Mouse (Mus musculus): Measurements from ENCODE around the gene Tor1aip1.

Tor1aip1 gene

GRCm38 (mm10) chr1:156035930-156036737 is at the start of gene Tor1aip1:
Gene Tor1aip1, minus strand, starts transcription at chr1:156036480.
- DNase-seq (ENCODE audit: low read depth, low spot score) = peak; percentile 99

- DNase-seq (ENCODE audit: low read depth, low spot score) = peak; percentile 72
Observed at GRCm38 (mm10) chr1:156085770-156086169, 49.5 kb upstream of the Tor1aip1 start.

- no peak for DNase-seq (ENCODE audit: low read depth, low spot score)
Observed at GRCm38 (mm10) chr1:156084603-156085002, 48.3 kb upstream of the Tor1aip1 start.

- DNase-seq (ENCODE audit: low read depth, low spot score) = no peak
Observed at GRCm38 (mm10) chr1:156077655-156078054, 41.4 kb upstream of the Tor1aip1 start.

- peak; percentile 21 for DNase-seq (ENCODE audit: low read depth, low spot score)
Observed at GRCm38 (mm10) chr1:156076474-156076873, 40.2 kb upstream of the Tor1aip1 start.

- no peak for DNase-seq (ENCODE audit: low read depth, low spot score)
Observed at GRCm38 (mm10) chr1:156074575-156074974, 38.3 kb upstream of the Tor1aip1 start.

GRCm38 (mm10) chr1:156073169-156073821 is 37.0 kb upstream of the Tor1aip1 start:
- no peak for DNase-seq (ENCODE audit: low read depth, low spot score)

GRCm38 (mm10) chr1:156070106-156070505 is 33.8 kb upstream of the Tor1aip1 start:
- DNase-seq (ENCODE audit: low read depth, low spot score) = no peak

GRCm38 (mm10) chr1:156066133-156066532 is 29.9 kb upstream of the Tor1aip1 start:
- DNase-seq (ENCODE audit: low read depth, low spot score) = no peak

- no peak for DNase-seq (ENCODE audit: low read depth, low spot score)
Observed at GRCm38 (mm10) chr1:156062193-156062592, 25.9 kb upstream of the Tor1aip1 start.

GRCm38 (mm10) chr1:156058207-156058606 is 21.9 kb upstream of the Tor1aip1 start:
- no peak for DNase-seq (ENCODE audit: low read depth, low spot score)

- DNase-seq (ENCODE audit: low read depth, low spot score) = no peak
Observed at GRCm38 (mm10) chr1:156046688-156047087, 10.4 kb upstream of the Tor1aip1 start.

- no peak for DNase-seq (ENCODE audit: low read depth, low spot score)
Observed at GRCm38 (mm10) chr1:156044211-156044611, 7.9 kb upstream of the Tor1aip1 start.

GRCm38 (mm10) chr1:156043027-156043426 is 6.7 kb upstream of the Tor1aip1 start:
- peak; percentile 85 for DNase-seq (ENCODE audit: low read depth, low spot score)

- DNase-seq (ENCODE audit: low read depth, low spot score) = no peak
Observed at GRCm38 (mm10) chr1:156042481-156042880, 6.2 kb upstream of the Tor1aip1 start.

GRCm38 (mm10) chr1:156041451-156042241 is 5.4 kb upstream of the Tor1aip1 start:
- DNase-seq (ENCODE audit: low read depth, low spot score) = peak; percentile 32

- peak; percentile 93 for DNase-seq (ENCODE audit: low read depth, low spot score)
Observed at GRCm38 (mm10) chr1:156040731-156041401, 4.6 kb upstream of the Tor1aip1 start.

- peak; percentile 78 for DNase-seq (ENCODE audit: low read depth, low spot score)
Observed at GRCm38 (mm10) chr1:156039989-156040388, 3.7 kb upstream of the Tor1aip1 start.

GRCm38 (mm10) chr1:156037144-156037583 is 884 bp upstream of the Tor1aip1 start:
- peak; percentile 71 for DNase-seq (ENCODE audit: low read depth, low spot score)

- DNase-seq (ENCODE audit: low read depth, low spot score) = peak; percentile 75
Observed at GRCm38 (mm10) chr1:156035269-156035929, 881 bp downstream of the Tor1aip1 start, which contains the start of gene Tor1aip2. Gene Tor1aip2, plus strand, starts transcription at chr1:156035403.

- no peak for DNase-seq (ENCODE audit: low read depth, low spot score)
Observed at GRCm38 (mm10) chr1:156034661-156035060, 1.6 kb downstream of the Tor1aip1 start.
